Mouse (Mus musculus): ENCODE measurements at regions not wholly inside any gene's neighbourhood (a gene's known extent, or its start where the extent isn't known, plus 50 kb on each side); places are given as distances from the start of the nearest gene placed in this dataset.

GRCm38 (mm10) chr2:45504468-45504867, 387.3 kb upstream of the Zeb2 start:
- no peak for TF ChIP-seq CTCF (conservative IDR thresholded peaks at IDR 0.05; ENCODE audit: insufficient read depth, insufficient read length, low read depth, low read length)
- no peak for TF ChIP-seq POLR2A (IDR thresholded peaks at IDR 0.05; ENCODE audit: low read depth, low read length)

Data from kidney, adult 2 months (tissue).